Mouse (Mus musculus) regulatory T cell (primary cell): Measurements from ENCODE around the gene Srgap3.

Experiments used
- in situ Hi-C: fragments of 300-600 bp; cut with MboI, MseI; formaldehyde crosslinking; loops from one replicate; pipeline ENCODE4 v1.15.1; 2025; ENCODE audit warnings: high pct_unique_total_duplicates

The Srgap3 gene

DNA sequence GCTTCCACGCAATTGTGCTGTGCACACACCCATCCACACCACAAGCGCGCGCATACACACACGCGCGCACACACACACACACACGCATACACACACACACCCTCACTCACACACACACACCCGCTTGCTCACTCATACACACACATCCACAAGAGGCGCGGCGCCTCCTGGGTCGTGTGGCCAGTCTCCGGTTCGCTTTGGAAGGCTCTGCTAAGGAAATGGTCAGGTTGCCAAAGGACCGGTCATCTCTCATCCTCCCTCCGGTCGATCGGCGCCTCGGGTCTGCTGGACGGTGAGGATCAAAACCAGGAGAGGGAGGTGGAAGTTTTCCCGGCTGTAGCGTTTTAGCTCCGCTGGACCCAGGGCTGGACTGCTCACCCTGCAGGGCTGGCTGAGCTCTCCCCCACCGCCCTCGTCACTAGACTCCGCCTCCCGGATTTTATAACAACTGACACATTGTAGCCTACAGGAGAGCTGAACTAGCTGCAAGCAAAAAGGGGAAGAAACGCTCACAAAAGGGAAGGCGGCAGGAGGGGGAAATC lies at the start of gene Srgap3:
Gene Srgap3 (minus strand): TSS at position 372 of the 542 bp plus-strand sequence.
- in situ Hi-C loops: no loop called here

- in situ Hi-C loops: no loop called here
Observed at GRCm38 (mm10) chr6:112995708-112996107, 48.6 kb upstream of the Srgap3 start.

GRCm38 (mm10) chr6:112990119-112990518 lies 43.1 kb upstream of the Srgap3 start:
- in situ Hi-C loops: no loop called here

- in situ Hi-C loops: no loop called here
Observed at GRCm38 (mm10) chr6:112985362-112986314, 38.6 kb upstream of the Srgap3 start.

DNA sequence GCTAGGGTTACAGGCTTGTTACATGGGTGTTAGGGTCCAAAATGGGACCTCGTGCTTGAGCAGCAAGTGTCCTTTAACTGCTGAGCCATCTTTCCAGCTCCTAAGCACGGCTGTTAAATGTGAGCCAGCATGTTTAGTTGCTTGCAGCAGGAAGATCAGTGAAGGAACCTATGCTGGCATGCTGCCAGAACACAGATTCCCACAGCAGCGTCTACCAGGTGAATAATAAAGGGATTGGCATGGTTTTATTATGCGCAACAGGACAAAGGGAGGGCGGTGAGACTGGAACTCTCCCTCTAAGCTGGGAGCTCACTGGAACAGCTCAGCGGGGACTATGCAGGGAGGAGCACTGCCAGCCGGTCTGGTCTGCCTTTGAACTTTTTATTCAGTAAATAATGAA lies 35.2 kb upstream of the Srgap3 start:
- in situ Hi-C loops: no loop called here

DNA sequence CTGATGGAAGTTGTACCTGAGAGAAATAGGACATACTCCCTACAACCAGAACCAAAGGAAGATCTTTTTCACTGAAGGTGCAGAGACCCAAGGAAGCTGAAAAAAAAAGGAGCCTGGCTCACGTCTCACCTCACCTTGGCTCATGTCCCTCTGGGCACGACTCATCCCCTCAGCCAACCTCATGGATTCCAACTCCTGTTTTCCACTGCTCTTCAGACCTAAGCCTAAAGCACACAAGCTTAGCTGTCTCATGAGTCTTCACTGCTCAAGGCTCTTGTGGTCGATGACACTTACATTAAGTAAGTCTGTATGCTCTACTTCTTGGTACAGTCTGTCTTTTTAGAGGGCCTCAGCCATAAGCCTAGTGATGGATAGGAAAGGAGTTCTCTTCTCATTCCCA lies 31.9 kb upstream of the Srgap3 start:
- in situ Hi-C loops: no loop called here

DNA sequence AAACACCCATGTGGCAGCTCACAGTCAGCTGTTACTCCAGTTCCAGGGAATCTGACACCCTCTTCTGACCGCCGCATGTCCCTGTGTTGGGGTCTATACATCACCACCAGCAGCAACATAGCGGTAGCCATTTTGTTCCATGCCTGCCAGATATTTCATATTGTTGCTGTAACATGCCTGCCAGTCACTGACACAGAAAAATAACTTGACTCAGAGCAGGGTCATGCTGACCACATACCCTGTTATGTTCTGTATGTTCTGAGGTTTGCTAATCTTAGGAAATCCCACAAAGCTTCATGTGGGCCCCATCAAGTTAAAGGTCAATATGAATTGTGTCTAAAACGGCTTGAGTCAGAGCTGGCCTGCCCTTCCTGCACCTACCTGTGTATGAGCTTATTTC lies 30.2 kb upstream of the Srgap3 start:
- in situ Hi-C loops: no loop called here

- in situ Hi-C loops: no loop called here
Observed at GRCm38 (mm10) chr6:112976541-112976940, 29.5 kb upstream of the Srgap3 start.

DNA sequence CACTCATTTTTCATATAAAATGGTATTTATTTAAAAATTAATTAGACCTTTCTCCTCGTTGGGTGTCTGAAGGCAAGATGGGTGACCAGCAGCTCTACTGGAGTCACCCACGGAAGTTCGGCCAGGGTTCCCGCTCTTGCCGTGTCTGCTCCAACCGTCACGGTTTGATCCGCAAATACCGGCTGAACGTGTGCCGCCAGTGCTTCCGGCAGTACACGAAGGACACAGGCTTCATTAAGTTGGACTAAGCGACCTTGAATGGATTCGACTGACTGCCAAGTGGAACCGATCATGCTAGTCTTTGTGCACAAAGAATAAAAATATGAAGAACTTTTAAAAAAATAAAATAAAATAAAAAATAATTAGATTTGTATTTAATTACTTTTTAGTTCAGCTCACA lies 29.1 kb upstream of the Srgap3 start:
- in situ Hi-C loops: no loop called here

GRCm38 (mm10) chr6:112973786-112974720 lies 27.0 kb upstream of the Srgap3 start:
- in situ Hi-C loops: no loop called here

DNA sequence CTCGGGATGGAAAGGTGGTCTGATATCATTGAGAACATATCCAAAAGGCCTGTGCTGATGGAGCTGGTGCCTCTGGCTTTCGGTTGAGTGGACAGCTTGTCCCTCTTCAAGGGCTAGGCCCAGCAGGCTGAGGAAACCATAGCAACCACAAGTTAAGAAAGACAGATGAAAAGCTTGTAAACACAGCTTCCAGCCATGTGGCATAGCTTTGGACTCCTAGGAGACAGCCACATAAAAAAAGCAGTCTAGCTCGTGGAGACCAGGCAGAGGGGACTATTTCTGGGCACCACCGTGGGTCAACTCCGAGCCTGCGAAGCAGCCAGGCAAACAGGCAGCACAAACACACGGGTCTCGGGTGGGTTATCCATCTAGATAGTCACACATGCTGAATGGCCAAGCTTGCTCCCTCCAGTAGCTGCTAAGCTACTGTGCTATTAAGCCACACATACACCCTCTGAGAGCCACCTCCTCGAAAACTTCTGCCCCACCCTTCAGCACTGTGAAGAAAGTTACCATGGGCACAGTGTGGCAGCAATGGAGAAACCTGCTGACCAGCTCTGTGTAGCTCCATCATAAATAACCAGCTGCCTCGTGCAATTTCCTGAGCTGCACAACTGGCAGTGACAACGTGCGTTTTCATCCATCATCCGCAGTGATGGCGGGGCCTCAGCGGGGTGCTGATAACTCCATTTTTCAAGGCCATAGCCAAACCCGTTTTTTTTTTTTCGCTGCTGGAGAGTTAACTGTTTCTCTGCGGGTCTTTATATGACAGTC lies 26.0 kb upstream of the Srgap3 start:
- in situ Hi-C loops: no loop called here

- in situ Hi-C loops: no loop called here
Observed at GRCm38 (mm10) chr6:112972127-112972526, 25.1 kb upstream of the Srgap3 start.

GRCm38 (mm10) chr6:112971116-112971768 lies 24.2 kb upstream of the Srgap3 start:
- in situ Hi-C loops: no loop called here

GRCm38 (mm10) chr6:112967359-112967758 lies 20.3 kb upstream of the Srgap3 start:
- in situ Hi-C loops: no loop called here

GRCm38 (mm10) chr6:112958360-112958759 lies 11.3 kb upstream of the Srgap3 start:
- in situ Hi-C loops: no loop called here

- in situ Hi-C loops: no loop called here
Observed at GRCm38 (mm10) chr6:112957583-112958280, 10.7 kb upstream of the Srgap3 start.

DNA sequence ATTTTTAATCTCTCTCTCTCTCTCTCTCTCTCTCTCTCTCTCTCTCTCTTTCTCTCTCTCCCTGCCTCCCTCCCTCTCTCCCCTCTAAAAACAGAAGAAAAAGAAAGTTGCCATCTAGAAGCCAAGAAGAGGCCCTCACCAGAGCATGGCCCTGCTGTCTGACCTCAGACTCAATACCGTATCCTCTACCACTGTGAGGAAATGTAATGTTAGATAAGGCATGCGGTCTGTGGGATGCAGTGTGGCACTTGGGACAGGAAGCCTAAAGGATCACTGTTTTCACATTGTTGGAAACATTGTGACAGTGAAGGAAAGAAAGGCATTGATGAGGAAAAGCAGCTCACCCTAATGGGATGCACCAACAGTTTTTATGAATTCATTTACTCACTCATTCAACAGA lies 8.7 kb upstream of the Srgap3 start:
- in situ Hi-C loops: no loop called here

GRCm38 (mm10) chr6:112953905-112954304 lies 6.8 kb upstream of the Srgap3 start:
- in situ Hi-C loops: no loop called here

DNA sequence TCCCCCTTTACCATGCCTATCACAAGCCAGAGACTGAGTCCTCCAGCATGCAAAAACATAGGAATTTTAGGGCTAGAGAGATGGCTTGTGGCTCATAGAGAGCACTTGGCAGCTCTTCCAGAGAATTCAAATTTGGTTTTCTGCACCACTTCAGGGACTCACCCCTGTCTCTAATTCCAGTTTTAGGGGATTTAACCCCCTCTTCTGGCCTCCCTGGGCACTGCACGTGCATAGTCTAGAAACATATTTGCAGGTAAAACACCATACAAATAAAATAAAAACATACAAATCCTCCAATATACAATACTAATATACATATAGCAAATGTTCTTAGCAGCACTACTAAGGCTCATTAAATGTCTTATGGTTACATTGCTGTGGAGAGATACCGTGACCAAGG lies 4.2 kb upstream of the Srgap3 start:
- in situ Hi-C loops: no loop called here
